Mouse (Mus musculus) kidney, adult 2 months (tissue): ENCODE measurements around the gene Gm49369.

Source experiments
- CTCF ChIP-seq: fragments of 200-500 bp; conservative IDR thresholded peaks from 2 replicates; pipeline ENCODE4 v1.5.1; 2011; ENCODE audit warnings: low read depth, mild to moderate bottlenecking, control low read depth, low read length, moderate library complexity, mixed read lengths; ENCODE audit not compliant: insufficient read depth, insufficient read length
- POLR2A ChIP-seq: fragments of 200-500 bp; IDR thresholded peaks from one replicate; pipeline ENCODE4 v1.6.1; 2011; ENCODE audit warnings: low read depth, low read length, control low read depth

DNA sequence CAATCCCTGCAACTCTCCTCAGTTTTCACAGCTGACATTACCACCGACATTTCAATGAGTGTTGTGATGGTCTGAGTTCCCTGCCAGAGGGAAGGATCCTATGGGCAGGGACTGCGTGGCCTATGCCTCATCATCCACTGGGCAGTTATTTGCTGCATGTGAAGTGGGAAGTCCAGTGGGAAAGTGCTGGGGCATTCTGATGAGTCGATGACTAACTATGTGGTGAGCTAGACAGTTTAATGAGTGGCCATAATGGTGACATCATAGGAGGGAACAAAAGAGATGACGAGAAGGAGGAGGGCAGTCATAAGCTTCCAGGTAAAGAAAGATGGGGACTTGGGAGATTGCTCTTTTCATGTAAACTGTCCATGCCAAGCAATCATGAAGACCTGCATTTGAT lies 19.4 kb downstream of the Gm49369 start:
- TF ChIP-seq CTCF (no peak), POLR2A (no peak)
